Mouse (Mus musculus) urinary bladder, postnatal 10 days (tissue): ENCODE data around the gene Rasgrf2.

Source experiments
- DNase-seq: peaks from one replicate; pipeline ENCODE4 v3.0.0; 2022; ENCODE audit warnings: low spot score

Gene Rasgrf2

DNA sequence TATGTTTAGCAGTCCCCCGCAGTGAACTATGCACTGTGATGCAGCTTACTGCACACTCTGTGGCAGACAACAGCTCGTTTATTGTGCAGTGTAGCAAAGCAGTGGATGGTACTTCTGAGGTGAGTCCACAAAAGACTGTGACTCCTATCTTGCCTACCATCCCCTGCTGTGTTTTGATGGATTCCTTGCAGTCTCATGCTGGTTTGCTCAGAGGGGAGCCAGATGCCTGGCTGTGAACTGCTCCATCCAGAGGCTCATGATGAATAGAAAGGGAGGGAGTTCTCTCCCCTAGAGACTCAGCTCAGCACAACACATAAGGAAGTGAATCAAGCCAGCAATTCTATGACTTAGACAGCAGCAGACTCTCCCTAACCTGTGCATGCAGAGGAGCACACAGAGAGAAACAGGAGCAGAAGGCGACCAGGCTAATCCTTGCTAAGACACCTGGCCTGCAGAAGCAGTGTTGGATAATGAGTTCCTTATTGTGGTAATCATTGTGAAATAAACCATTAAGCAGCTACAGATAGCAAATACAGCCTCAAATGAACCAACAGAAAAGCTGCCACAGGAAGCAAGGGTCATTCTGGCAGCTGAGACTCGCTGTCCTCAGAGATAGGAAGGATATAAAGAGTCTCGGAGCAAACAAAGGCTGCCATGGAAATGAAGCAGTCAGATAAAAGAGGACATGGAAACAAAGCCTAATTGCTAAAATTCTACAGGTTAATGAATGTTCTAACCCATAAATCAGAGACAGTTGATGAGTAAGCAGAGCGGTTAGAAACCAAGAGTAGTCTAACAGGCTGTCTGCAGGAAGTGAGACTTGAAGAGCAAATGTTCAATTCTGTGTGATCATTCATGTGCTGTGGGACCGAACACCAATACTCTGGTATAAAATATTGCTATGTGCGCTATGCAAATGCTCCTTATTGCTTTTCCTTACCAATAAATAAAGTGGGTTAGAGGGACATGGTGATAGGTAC, 89.6 kb downstream of the Rasgrf2 start:
- no peak for DNase-seq

DNA sequence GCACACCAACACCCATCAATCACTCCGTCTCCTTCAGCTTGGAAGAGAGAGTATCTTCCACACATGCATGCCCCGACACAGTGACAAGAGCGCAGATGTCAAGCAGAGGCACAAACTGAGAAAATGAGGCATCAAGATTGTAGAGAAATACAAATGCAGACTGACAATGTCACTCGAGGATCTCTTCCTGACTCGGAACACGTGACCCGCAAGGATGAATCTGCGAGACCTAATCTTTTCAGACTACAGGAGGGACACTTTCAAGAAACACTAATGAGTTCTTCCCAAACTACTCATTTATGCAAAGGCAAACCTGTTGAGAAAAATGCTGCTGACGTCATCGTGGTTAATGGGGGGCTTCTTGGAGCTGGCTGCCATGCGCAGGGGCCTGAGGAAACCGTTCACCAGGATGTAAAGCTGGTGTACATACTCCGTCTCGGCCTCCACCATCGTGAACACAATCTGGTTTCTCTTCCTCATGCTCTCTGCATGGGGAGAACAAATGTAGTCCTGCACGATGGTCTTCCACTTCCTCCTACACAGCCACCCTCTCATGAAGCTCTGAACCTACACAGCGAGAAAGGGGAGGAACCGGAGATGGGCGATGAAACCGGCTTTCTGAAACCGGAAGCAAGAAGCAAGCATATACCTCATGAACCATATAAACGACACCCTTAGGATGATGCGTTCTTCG, 100.9 kb downstream of the Rasgrf2 start:
- no peak for DNase-seq

DNA sequence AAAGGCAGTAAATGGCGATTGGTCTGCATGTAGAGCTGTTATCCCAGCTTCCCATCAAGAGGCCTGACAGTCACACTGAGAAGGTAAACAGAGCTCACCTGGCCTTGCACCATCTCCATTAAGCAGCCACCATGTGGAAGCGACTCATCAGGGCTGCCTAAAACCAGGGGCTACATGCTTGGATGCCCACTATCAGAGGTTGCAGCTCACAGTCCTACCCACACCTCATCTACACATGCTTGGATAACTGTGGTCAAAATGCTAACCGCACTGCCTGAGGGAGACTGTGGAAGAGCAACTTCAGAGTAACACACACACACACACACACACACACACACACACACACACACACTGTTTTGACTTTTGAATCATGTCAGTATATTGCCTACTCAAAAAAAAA, 101.8 kb downstream of the Rasgrf2 start:
- no peak for DNase-seq

DNA sequence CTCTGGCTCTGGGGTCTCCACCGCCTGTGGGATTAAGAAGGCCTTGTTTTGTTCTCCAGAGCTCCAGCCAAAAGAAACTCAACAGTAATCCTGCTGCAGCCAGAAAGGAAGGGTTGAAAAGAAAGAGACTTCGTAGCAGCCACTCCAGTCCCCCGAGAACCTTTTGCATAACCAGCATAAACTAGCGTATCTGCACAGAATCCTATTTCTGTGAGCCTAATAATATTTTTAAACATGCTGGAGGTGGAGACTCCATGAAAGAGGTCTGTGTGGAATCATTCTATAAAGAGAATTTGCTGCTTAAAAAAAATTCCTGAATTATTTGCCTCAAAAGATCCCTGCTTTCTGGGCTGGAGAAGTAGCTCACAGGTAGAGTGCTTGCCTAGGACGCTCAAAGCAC, 103.5 kb downstream of the Rasgrf2 start:
- no peak for DNase-seq

DNA sequence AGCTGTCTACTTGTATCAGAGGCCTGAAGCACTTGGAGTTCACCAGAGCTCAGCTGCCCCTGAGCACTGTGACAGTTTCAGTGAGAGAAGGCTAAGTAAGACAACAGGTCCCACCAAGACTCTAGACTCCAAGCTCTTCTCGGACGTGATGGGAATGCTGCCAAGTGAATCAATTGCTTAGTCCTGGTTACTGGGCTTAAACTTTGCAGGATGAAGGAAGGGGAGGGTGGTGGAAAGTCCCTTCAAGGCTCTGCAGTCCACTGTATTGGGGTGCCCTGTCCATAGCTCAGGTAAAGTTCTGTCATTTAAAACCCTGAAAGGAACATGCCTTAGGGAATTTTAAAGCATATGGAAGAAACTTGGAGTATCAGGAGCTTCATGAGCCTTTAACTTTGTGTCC, 104.8 kb downstream of the Rasgrf2 start:
- DNase-seq: no peak

DNA sequence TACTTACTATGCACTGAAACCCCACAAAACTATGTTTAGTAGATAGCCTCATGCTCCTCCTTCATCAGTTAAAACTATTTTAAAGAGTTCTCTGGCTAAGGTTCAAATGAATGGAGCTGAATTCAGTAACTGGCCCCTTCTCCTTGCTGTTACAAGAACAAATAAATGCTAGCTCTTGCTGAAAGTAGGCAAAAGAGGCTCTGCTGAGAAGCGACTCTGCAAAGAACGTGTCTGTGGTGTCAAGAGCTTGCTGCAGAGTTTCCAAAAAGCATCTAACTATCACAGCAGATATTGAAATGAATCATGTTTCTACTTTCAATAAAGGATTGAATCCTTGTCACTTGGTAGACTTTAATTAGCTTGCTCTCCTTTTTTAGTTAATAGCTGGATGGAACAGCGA, 106.3 kb downstream of the Rasgrf2 start:
- DNase-seq: no peak

DNA sequence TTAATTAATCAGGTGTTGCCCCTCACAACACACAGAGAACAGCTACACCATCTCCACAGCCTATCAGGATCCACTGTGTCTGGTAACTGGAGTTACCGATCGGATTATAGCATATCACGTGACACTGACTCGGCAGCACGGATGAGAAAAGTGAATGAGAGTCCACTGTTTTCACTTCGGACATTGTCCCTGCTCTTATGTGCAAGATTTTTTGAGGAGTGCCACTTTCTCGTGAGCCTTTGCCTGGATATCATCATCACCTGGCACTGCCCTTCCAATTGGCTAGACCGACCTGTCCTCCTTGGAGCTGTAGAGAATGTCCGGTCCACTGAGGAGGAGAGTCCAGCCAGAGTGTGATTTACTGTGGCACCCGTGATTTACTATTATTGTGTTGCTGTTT, 109.3 kb downstream of the Rasgrf2 start:
- DNase-seq: no peak

DNA sequence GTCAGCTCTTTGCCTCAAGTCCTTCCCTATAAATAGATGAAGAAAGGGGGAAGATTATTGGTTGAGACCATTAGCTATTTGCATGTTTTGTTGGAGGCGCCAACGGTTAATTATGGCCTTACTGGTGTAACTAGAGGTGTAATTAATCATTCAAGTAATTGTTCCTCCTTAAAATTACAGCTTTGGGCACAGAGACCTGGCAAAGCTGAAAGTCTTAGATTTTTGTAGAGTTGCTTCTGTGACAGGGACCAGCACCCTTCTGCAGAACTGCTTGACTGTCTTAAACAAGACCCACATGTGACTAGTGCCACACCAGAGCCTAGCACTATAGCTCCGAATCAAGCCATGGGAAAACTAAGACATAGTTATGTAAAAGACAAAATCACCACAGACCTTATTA, 134.5 kb downstream of the Rasgrf2 start:
- no peak for DNase-seq

DNA sequence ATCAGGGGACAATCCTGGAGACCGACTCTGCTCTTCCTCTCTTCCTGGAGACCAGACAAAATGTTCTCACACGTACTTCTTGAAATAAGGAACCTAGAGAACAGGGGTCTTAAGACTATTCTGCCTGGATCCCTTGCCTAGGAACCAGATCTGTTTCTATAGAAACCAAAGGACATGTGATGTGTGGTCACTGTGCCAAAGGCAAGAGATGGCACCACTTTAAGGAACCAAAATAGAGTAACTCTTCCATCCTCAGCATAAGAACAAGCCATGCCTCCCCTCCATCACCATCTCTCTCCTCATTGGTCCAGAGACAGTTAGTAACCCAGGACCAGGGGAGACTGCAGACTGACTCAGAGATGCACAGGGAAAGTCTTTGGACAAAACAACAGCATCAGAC, 140.0 kb downstream of the Rasgrf2 start:
- no peak for DNase-seq

DNA sequence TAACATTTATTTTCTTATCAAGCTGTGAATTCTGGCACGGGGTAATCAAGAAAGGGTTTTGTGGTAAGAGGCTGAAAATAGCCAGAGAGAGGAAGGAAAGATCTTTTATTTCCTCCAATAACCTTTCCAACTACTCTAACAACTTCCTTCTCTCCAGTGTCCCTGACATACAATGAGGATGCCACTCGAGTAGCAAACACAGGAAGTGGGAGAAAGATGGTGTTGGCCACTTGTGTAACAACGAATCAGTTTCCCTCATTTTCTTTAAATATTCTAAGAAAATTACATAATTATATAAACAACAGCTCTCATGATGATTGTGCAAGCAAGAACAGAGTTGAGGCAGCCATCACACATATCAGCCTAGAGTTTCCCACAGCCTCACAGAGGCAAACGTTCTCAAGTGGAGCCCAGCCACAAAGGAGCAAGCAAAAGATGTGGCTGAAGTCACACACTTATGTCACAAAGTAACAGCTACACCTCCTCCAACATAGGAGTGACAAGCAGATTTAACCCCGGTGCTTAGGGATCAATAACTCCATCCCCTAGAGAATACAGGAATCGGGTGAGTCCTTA, 140.7 kb downstream of the Rasgrf2 start:
- DNase-seq: no peak

DNA sequence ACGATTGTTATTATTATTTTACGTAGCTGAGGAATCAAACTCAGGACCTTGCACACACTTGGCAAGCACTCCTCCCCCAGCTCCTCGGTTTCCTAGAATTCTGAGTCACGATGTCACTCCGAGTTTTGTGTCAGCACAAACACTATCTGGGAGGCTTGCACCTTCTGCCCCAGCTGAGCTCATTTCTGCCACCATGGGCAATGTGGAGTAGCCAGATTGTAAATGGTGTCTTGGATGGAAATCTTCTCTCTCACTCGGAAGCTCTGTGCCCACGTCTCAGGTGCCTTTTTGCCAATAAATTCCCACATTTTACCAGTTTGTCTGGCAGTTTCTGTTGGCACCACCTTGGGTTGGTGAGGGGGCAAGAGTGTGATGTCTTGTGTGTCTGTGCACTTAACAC, 143.1 kb downstream of the Rasgrf2 start:
- DNase-seq: no peak

DNA sequence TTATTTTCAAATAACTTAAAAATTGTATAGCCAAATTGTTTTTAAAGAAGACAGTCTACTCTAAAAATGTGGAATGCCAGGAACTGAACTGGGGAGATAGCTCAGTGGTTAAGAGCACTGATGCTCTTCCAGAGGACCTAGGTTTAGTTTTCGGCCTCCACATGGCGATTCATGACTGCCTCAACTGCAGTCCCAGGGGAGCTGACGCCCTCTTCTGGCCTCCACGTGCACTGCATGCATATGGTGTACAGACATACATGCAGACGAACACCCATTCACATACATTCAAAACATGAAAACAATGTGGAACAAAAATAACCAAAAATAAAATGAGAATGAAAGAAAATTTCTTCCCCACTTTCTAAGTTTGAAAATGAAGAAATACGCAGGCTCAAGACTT, 144.5 kb downstream of the Rasgrf2 start:
- no peak for DNase-seq

DNA sequence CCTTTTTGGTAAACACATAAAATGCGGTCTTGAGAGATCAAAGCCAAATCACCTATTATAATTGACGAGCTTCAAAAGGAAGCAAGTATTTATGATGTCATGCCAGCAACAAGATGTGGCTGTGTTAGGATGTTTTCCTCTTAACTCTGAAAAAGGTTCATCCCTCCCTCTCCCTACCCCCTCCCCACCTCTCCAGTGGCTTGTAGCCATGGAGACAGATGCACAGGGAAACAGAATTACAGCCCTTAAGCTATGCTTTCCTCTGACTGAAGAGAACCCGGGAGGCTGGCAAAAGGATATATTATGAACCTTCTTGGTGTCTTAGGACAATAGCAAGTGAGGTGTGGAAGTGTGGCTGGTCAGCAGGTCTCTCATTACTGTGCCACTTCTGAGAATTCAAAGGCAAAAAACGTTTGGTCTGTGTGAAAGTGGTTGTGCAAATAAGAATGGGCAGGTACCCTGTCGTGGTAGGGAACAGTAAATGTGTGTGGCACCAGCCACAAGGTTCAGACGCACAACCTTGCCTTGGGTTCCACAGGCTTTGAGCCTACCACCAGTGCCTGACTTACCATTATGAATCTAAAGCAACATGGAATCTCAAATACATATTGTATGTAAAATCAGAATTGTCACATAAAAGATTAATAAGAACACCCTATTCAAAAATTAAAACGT, 145.4 kb downstream of the Rasgrf2 start:
- DNase-seq: no peak

DNA sequence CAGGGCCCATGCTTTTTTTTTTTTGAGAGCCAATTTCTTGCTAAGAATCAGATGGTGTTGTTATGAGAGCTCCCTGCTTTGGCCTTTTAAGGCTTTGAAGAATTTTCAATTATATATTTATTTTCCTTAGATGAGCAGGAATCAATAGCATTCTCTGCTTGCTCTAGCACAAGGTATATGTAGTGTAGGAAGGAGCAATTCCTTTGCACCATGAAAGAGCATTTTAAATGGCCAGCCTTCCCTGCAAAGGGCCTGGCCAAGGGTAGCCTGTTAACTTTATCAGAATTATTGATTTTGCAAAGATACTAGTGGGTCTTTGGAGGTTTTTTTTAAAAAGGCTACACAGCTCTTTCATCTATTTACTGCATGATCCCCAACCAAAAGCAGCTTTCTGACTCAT, 146.4 kb downstream of the Rasgrf2 start:
- no peak for DNase-seq

DNA sequence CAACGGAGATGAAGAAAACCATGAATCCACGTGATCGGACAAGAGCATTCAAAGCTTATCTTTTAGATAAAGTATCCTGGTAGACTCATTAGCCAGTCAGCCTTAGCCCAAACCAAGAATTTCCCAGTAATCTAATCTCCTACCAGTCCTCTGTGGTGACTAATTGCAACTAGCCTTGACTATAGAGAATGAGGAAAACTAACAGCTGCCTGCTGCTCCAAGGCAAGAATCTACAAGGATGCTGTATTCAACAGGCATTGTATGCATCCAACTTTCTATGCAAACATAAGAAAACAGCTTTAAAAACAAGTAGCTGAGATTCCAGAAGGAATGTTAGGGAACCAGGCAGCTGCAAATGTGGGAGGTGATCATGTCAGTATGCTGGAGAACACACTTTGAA, 149.4 kb downstream of the Rasgrf2 start:
- DNase-seq: no peak

DNA sequence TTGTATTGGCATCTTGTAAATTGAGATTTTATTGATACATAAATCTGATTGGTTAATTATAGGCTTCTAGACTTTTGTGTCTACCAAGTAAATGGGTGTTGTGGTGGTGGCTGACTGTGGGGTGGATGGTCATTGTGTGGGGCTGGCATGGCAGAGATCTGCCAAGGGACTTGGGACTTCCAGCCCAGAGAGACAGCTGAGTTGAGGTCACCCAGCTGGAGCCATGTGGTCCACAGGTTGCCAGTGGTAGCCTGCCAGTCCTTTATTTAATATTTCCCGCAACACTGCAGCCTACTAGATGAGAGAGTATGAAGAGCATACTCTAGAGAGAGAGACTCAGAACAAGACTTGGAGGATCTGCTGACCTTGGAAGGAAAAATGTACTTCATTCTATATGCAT, 150.0 kb downstream of the Rasgrf2 start:
- no peak for DNase-seq

DNA sequence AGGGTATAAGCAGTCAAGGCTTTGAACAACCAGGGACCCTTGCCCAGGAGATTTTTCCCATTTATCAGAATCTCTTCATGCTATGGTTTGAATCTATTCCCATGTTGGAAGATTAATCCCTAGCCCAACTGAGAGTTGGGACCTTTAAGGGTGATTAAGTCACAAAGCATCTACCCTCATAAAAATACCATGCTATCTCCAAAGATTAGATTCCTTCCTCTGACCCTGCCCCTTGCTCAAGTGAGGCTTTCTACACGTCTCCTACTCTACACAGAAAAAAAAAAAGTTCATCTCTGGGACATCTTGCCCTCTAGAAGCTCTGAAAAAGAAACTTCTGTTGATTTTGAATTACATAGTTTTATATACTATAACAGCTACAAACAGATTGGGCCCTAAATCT, 154.5 kb downstream of the Rasgrf2 start:
- DNase-seq: no peak

DNA sequence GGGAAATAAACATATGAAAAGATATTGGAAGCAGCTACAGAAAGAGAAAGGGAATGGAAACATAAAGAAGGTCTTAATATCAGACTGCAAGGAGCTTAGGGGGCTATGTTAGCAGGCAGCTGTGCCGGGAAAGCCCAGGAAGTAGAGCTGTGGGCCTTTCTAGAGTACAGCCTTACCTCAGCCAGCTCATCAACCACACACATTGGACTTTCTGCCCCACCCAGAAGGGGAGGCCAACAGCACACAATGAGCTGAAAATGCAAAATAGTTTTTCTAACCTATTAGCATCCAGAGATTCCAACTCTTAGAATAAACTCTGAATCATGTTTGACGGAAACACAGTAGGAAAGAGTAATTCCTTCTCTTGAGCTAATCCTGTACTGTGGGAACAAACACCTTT, 154.9 kb downstream of the Rasgrf2 start:
- DNase-seq: no peak

DNA sequence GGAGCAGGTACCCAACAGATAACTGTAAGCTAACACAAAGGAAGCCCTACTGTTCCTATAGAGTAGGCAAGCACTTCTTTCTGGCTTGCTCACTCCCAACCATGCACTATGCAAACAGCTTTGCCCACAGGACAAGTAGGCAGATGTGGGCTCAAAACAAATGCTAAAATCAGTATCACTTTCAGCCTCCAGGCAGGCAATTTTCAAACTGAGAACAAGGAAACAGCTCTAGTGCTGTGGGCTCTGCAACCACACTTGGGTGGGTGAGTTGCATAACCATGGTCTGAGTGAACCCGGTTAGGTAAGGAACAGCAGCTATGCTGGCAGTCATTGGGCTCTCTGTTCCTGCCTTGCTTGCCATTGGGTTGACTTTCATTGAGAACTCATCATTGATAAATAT, 157.3 kb downstream of the Rasgrf2 start:
- DNase-seq: no peak

DNA sequence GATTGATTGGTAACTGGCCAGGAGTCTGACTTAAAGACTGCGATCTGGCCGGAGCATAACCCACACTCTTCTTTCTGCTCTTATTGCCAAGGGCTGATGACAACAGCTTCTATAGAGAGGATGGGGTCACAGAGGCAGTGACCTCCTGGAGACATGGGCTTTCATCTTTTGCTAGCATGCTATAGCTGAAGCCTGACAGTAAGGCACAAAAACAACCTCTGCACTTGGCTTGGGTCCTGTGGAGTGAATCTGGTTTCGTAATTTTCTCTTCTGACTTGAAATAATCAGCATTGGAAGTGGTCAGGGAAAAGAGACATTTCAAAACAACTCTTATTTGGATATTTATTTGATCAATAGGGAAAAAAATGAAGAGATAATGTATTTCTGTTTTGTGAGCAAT, 160.2 kb downstream of the Rasgrf2 start:
- DNase-seq: no peak

DNA sequence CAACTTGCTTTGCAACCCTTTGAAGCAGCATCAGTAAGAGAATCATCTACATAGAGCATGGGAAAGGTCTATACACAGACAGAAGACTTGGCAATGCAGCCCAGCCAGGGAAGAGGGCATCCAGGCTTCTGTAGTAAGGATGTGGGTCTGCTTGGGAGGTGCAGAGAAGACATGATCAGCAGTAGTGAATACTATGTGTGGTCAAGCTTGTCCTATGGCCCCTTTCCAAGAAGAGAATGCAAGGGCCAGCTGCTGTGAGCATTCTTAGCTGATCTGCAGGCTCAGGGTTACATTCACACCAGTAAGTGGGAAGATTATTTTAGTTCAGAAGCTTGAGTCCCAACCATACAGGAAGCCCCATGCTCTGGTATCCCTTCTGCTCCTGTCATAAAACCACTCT, 175.0 kb downstream of the Rasgrf2 start:
- no peak for DNase-seq

DNA sequence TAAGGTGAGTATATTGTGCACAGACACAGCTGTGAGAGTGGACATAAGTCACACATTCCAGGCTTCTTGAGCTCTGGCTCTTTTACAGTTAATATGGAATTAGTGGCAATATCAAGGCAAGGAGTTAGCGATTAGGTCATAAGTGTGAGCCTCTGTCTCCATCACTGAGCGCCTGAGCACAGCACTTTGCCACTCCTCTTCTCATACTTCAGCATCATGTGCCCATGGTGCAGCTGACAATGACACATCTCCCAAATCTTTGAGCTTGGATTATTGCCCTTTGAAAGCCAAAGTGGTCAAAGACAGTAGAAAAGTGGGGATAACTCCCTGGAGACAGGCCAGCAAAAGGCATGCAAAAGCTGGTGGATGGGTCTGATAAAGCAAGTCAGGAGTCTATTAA, 175.8 kb downstream of the Rasgrf2 start:
- no peak for DNase-seq

DNA sequence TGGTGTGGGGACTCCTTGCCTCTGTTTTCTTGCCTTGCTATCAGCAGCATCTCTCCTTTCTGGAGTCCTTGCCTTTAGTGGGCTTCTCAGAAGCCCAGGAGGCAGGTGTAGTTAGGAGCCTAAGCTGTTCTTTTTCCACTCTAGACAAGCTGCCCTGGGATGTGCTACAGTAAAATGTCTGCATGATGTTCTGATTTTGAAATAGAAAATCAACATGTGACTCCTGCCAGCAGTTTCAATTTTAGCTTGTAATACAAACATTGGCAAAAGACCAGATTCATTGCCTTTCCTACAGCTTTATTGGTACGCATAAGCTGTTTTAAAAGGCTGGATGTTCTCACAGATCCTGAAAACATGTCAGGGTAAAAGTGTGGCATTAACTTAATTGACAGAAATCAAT, 176.3 kb downstream of the Rasgrf2 start:
- no peak for DNase-seq
